Mouse (Mus musculus) heart, embryonic 10.5 days (tissue): Measurements from ENCODE around the gene Gm20388. TPM values are rescaled to one million over a fixed set of nuclear protein-coding genes. Genes with fewer than 3 reads are reported as not detected.
A peak's percentile ranks its signal among the peaks of the same experiment; 100 is the strongest.

Experiments used
- DNase-seq: peaks from one replicate; pipeline ENCODE4 v3.0.0-alpha.2; 2017; ENCODE audit warnings: low spot score
- H3K27ac ChIP-seq: fragments of 300-500 bp; sonication (generic); 2 replicates; pipeline ENCODE4 v1.5.1; 2016; ENCODE audit warnings: mild to moderate bottlenecking
- H3K27me3 ChIP-seq: fragments of 300-500 bp; sonication (generic); 2 replicates; pipeline ENCODE4 v1.6.1; 2016; ENCODE audit warnings: mild to moderate bottlenecking; ENCODE audit not compliant: poor library complexity, insufficient read depth, severe bottlenecking
- H3K36me3 ChIP-seq: fragments of 300-500 bp; sonication (generic); 2 replicates; pipeline ENCODE4 v1.6.1; 2016; ENCODE audit warnings: mild to moderate bottlenecking, moderate library complexity
- H3K4me1 ChIP-seq: fragments of 300-500 bp; sonication (generic); 2 replicates; pipeline ENCODE4 v1.6.1; 2016; ENCODE audit warnings: mild to moderate bottlenecking
- H3K4me3 ChIP-seq: fragments of 300-500 bp; sonication (generic); 2 replicates; pipeline ENCODE4 v1.5.1; 2016; ENCODE audit warnings: mild to moderate bottlenecking, moderate library complexity
- H3K9me3 ChIP-seq: fragments of 300-500 bp; sonication (generic); 2 replicates; pipeline ENCODE4 v1.6.1; 2016; ENCODE audit warnings: mild to moderate bottlenecking, moderate library complexity
- WGBS: fragments of 180-500 bp; shearing (Covaris S2); methylation state at CpG from one replicate; pipeline ENCODE4 v1.1.7; 2016; 5-methylcytosine and 5-hydroxymethylcytosine counted together
- polyA plus RNA-seq: library from polyadenylated mRNA; unstranded; fragments of >200 nt; fragmentation: Nextera tagmentation; extraction: Ambion mirVana; gene quantifications from 2 replicates; pipeline ENCODE4 v1.2.1, GENCODE M21; 2016

The Gm20388 gene
- polyA plus RNA-seq, 1 experiment from 2014 or later: 4.5 TPM

DNA sequence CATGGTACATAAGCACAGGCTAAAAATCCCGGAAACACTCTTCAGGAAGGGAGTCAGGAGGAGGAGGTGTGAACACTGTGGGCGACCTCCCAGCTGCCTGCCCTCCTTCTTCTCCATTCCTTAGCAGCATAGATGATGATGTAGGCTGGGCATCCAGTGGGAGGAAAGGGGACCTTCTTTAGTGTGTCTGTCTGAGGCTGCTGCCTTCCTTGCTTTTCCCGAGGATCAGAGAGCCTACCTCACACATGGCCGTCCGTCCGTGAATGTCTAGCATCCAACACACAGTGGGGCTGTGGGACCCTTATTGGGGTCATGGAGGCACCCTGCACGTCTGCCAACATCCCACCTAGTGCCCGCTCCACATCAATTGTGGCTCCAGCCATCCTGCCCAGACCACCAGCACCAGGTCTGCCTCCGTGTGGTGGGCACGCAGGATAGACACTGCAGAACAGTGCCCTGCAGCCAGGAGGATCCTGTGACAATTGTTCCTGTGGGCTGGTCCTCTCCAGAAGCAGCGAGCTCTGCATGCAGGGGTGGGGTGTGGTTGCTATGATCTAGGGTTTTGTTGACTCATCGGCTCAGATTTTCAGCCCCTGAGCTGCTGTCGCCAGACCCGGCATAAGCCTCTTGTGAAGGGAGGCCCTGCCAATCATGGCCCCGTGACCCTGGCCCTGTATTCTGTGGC, 2174.2 kb downstream of the Gm20388 start:
- Histone ChIP-seq H3K27ac (no peak overlapping the region), H3K4me3 (no peak overlapping the region), H3K27me3 (peaks cover 33% of the 10 kb centered on the region; the same call in 1 of the 2 replicates), H3K9me3 (no peaks in the 10 kb centered on the region), H3K4me1 (peaks cover 36% of the 10 kb centered on the region), H3K36me3 (no peaks in the 10 kb centered on the region)
- 73% methylated on average over 15 of the region's 15 CpGs for WGBS
- no peak for DNase-seq

- Histone ChIP-seq H3K4me3 (no peak overlapping the region), H3K36me3 (no peaks in the 10 kb centered on the region), H3K9me3 (no peaks in the 10 kb centered on the region), H3K27me3 (peaks cover 25% of the 10 kb centered on the region; the same call in 1 of the 2 replicates), H3K4me1 (peaks cover 26% of the 10 kb centered on the region), H3K27ac (peak overlapping the region; percentile 33; the same call in 1 of the 2 replicates)
- 74% methylated on average over 12 of the region's 12 CpGs for WGBS
- DNase-seq: no peak
These were observed 2175.4 kb downstream of the Gm20388 start for GRCm38 (mm10) chr8:122086064-122086463.

DNA sequence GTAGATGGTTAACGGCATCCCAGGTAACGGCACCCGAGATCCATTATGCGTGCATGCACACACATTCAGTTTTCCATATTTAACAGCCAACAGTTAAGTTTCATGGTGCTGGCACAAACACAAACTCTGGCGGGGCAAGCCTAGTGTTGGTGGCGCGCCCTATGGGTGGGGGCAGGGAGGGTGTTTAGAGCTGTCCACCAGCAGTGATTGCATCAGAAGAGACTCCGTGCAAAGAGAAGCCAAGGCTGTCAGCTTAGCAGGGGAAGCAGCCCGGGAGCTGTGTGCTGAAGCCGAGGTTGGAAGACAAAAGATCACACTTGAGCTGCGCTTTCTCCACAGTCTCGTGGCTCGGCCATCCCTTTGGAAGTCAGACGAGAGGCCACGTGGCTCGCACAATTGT, 2178.0 kb downstream of the Gm20388 start:
- Histone ChIP-seq H3K36me3 (no peaks in the 10 kb centered on the region), H3K27ac (0 out of 2 replicates have a peak overlapping the region, but pooled peaks have one; percentile 4), H3K4me3 (no peak overlapping the region), H3K9me3 (no peaks in the 10 kb centered on the region), H3K4me1 (peaks cover 21% of the 10 kb centered on the region), H3K27me3 (peaks cover 15% of the 10 kb centered on the region; the same call in 1 of the 2 replicates)
- 78% methylated on average over 16 of the region's 16 CpGs for WGBS
- no peak for DNase-seq

- Histone ChIP-seq H3K4me3 (no peak overlapping the region), H3K36me3 (no peaks in the 10 kb centered on the region), H3K27me3 (peaks cover 15% of the 10 kb centered on the region; the same call in 1 of the 2 replicates), H3K4me1 (peaks cover 16% of the 10 kb centered on the region), H3K27ac (no peak overlapping the region), H3K9me3 (no peaks in the 10 kb centered on the region)
- DNase-seq: no peak
- WGBS: 88% methylated on average over 7 of the region's 7 CpGs
These were observed 2178.6 kb downstream of the Gm20388 start for GRCm38 (mm10) chr8:122089186-122089700.

GRCm38 (mm10) chr8:122092476-122092875, 2181.8 kb downstream of the Gm20388 start:
- WGBS: 83% methylated on average over 5 of the region's 5 CpGs
- Histone ChIP-seq H3K9me3 (no peaks in the 10 kb centered on the region), H3K4me1 (no peaks in the 10 kb centered on the region; the same call in 1 of the 2 replicates), H3K4me3 (no peak overlapping the region), H3K27ac (no peak overlapping the region), H3K27me3 (0 out of 2 replicates have a peak, but pooled peaks cover 2% of the 10 kb centered on the region), H3K36me3 (no peaks in the 10 kb centered on the region)
- no peak for DNase-seq

GRCm38 (mm10) chr8:122098766-122099165, 2188.1 kb downstream of the Gm20388 start:
- 84% methylated on average over 3 of the region's 3 CpGs for WGBS
- Histone ChIP-seq H3K4me3 (no peak overlapping the region), H3K4me1 (peaks cover 25% of the 10 kb centered on the region), H3K9me3 (no peaks in the 10 kb centered on the region), H3K27ac (no peak overlapping the region), H3K27me3 (0 out of 2 replicates have a peak, but pooled peaks cover 4% of the 10 kb centered on the region), H3K36me3 (no peaks in the 10 kb centered on the region)
- no peak for DNase-seq

- Histone ChIP-seq H3K36me3 (no peaks in the 10 kb centered on the region), H3K27ac (no peak overlapping the region), H3K27me3 (0 out of 2 replicates have a peak, but pooled peaks cover 4% of the 10 kb centered on the region), H3K9me3 (no peaks in the 10 kb centered on the region), H3K4me3 (no peak overlapping the region), H3K4me1 (peaks cover 33% of the 10 kb centered on the region)
- no peak for DNase-seq
- WGBS: 76% methylated on average over 7 of the region's 7 CpGs
These were observed 2189.1 kb downstream of the Gm20388 start for GRCm38 (mm10) chr8:122099711-122100220.

GRCm38 (mm10) chr8:122101816-122102215, 2191.2 kb downstream of the Gm20388 start:
- Histone ChIP-seq H3K27me3 (0 out of 2 replicates have a peak, but pooled peaks cover 4% of the 10 kb centered on the region), H3K36me3 (no peaks in the 10 kb centered on the region), H3K4me1 (peaks cover 50% of the 10 kb centered on the region), H3K4me3 (no peak overlapping the region), H3K27ac (0 out of 2 replicates have a peak overlapping the region, but pooled peaks have one; percentile 5), H3K9me3 (no peaks in the 10 kb centered on the region)
- no peak for DNase-seq
- WGBS: 61% methylated on average over 5 of the region's 5 CpGs

- peaks cover 55% of the 10 kb centered on the region for H3K4me1 ChIP-seq
- H3K4me3 ChIP-seq: no peak overlapping the region
- no peak for DNase-seq
- 0 out of 2 replicates have a peak, but pooled peaks cover 4% of the 10 kb centered on the region for H3K27me3 ChIP-seq
- no peaks in the 10 kb centered on the region for H3K36me3 ChIP-seq
- peak overlapping the region; percentile 78 for H3K27ac ChIP-seq
- no peaks in the 10 kb centered on the region for H3K9me3 ChIP-seq
- WGBS: 40% methylated on average over 8 of the region's 8 CpGs
These were observed 2191.6 kb downstream of the Gm20388 start for GRCm38 (mm10) chr8:122102286-122102685.

DNA sequence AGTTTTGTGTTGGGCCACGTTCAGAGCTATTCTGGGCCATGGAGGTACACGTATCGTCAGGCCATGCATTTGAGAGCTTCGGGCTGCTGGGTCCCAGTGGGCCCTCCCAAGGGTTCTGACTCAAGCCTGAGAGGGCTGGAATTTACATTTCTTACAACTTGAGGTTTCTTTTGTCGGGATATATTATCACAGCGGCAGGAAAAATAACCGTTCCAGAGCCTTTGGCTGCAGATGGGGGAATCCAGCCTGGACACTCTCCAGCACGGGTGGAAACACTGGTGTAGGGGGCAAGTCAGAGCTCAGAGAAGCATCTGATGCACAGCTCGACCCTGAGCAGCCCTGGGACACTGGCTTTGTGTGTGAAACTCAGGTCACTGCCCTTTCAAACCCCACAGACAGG, 2192.6 kb downstream of the Gm20388 start:
- WGBS: 73% methylated on average over 9 of the region's 9 CpGs
- Histone ChIP-seq H3K27ac (no peak overlapping the region), H3K4me1 (peaks cover 58% of the 10 kb centered on the region), H3K36me3 (no peaks in the 10 kb centered on the region), H3K9me3 (no peaks in the 10 kb centered on the region), H3K4me3 (no peak overlapping the region), H3K27me3 (peaks cover 6% of the 10 kb centered on the region; the same call in 1 of the 2 replicates)
- DNase-seq: no peak

DNA sequence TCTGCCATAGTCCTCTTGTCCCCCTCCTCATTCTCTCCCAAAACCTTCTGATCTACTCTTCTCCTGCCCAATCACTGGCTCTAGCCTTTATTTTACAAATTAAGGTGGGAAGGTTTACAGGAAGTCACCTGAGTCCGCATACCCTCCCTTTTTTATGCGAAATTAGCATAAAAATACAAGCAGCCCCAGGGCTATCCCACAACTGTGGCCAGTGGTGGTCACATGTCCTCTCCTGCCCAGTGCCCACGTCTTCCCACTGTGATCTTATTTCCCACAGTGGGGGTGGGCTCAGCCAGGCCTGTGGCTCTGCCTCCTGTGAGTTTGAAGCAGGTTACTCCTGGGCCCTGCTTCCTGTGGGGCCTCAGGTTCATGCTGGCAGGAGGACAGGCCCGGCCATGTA, 2194.0 kb downstream of the Gm20388 start:
- no peaks in the 10 kb centered on the region for H3K36me3 ChIP-seq
- H3K9me3 ChIP-seq: no peaks in the 10 kb centered on the region
- H3K27ac ChIP-seq: 0 out of 2 replicates have a peak overlapping the region, but pooled peaks have one; percentile 24
- no peak for DNase-seq
- peaks cover 58% of the 10 kb centered on the region for H3K4me1 ChIP-seq
- H3K27me3 ChIP-seq: peaks cover 16% of the 10 kb centered on the region
- 74% methylated on average over 4 of the region's 4 CpGs for WGBS
- H3K4me3 ChIP-seq: no peak overlapping the region

DNA sequence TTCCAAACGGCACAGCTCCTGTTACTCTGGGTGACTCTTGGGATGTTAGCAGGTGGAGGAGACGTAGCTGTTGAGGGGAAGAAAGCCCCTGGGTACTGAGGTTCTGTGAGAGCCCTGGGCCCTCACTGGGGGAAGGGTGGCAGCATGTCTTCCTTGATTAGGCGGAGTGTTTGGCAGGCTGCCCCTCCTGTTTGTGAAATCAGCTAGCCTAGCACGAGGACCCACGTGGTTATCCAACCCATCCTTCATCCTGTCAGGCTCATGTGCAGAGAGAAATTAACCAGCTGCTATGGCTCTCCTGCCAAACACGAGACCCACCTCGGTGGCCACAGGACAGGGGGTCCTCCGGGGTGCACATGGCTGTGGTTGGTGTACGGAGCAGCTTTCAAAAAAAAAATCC, 2195.6 kb downstream of the Gm20388 start:
- no peaks in the 10 kb centered on the region for H3K36me3 ChIP-seq
- DNase-seq: no peak
- no peak overlapping the region for H3K27ac ChIP-seq
- no peak overlapping the region for H3K4me3 ChIP-seq
- peaks cover 58% of the 10 kb centered on the region for H3K4me1 ChIP-seq
- H3K9me3 ChIP-seq: no peaks in the 10 kb centered on the region
- 36% methylated on average over 9 of the region's 9 CpGs for WGBS
- H3K27me3 ChIP-seq: peaks cover 16% of the 10 kb centered on the region

GRCm38 (mm10) chr8:122110240-122110866, 2199.7 kb downstream of the Gm20388 start:
- WGBS: 70% methylated on average over 20 of the region's 20 CpGs
- H3K4me1 ChIP-seq: peaks cover 42% of the 10 kb centered on the region
- 0 out of 2 replicates have a peak overlapping the region, but pooled peaks have one; percentile 6 for H3K27ac ChIP-seq

More at GRCm38 (mm10) chr8:122110240-122110866, 2199.7 kb downstream of the Gm20388 start:
- DNase-seq: no peak
- Histone ChIP-seq H3K9me3 (no peaks in the 10 kb centered on the region), H3K36me3 (no peaks in the 10 kb centered on the region), H3K27me3 (peaks cover 28% of the 10 kb centered on the region), H3K4me3 (no peak overlapping the region)
